Mouse (Mus musculus) kidney, postnatal 14 days (tissue): ENCODE data around the gene Dars.
"Not testable (repeated sequence)": the region's sequence is repeated elsewhere in the genome, so short reads cannot be mapped to it uniquely, and the experiment has no call there.

Experiments
- DNase-seq: peaks from one replicate; pipeline ENCODE4 v3.0.0; 2022; ENCODE audit warnings: mixed read lengths

Dars gene

DNA sequence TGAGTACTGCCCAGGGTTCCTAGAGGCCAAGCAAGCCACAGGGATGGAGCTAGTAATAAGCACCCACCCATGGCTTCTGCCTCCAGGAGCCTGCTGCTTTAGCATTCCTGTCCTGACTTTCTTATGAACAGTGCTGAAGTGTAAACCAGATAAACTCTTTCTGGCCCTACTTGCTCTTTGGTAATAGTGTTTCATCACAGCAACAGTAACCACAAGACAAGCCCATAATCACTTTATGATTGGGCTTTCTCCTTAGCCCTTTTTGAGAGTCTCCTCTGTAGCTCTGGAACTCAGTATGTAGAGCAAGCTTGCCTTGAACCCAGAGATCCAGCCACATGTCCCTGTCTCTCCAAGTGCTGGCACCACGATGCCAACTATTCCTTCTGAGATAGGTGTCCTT is 86.9 kb downstream of the Dars start:
- no peak for DNase-seq

DNA sequence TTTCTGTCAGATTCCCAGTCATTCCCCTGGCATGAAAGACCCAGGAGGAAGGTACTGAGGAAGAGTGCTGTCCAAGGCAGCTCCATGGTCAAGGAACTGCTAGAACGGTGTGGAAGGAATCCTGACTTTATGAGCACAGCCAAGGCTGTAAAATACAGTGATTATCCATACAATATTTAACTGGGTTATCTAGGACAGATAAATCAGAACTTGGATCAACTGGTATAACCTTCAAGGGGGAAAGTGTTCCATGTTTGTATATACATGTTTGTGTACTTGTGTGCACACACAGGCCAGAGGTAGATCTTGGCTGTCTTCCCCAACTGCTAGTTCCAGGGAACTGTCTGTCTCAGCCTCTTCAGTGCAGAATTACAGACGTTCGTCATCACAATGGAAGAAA is 89.0 kb downstream of the Dars start, which contains the start of gene Lct:
Gene Lct, minus strand, starts transcription at position 101 of the 400 bp plus-strand sequence.
- DNase-seq: no peak

DNA sequence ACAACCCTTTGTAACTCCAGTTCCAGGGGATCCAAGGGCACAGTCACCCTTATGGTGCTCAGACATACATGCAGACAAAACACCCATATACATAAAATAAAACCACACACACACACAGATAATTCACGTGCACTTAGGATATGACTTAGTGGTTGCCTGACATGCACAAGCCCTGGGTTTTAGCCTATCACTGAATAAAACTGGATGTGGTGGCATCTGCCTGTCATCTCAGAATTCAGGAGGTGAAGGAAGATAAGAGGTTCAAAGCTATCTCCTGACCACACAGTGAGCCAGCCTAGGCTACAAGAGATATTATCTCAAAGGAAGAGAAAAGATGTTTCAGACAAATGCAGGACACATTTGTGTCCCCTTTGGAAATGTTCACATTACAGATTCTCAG is 90.0 kb downstream of the Dars start:
- no peak for DNase-seq

DNA sequence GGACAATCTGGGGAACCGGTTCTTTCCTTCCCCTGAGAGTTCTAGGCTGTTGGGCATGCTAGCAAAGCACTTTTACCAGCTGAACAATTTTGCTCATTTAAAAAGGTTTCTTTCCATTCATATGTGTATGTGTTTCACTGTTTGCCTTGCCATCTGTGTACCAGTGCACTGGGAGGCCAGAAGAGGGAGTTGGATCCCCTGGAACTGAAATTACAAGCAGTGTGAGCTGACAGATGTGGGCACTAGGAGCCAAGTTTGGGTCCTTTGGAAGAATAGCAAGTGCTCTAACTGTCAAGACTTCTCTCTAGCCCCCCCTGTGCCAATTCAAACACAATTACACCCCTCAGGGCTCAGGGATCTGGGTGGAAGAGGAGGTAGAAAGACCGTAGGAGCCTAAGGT is 92.4 kb downstream of the Dars start:
- DNase-seq: no peak

DNA sequence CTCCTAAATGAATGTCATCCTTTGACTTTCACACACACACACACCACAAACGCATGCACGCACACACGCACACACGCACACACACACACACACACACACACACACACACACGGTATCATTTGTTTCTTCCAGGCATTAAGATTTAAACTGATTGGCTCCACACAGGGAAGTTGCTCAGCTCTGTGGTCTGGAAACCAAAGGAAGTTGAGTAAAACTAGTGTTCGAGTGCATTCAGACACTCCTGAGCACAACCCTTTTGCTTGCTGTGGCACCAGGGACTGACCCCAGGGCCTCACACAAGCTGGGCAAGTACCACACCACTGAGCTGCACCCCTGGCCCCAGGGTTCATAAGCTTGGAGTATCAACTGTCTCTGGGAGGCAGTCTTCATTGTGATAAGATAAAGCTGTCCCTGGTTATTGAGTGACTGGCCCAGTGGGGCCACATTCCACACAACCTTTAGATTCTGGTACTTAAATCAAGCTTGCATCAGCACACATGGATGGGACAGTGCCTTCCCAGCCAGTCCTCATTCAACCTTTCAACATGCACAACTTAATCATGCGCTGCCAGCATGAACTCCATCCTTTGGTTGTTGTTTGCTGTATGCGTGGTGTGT is 94.0 kb downstream of the Dars start:
- DNase-seq: no peak

DNA sequence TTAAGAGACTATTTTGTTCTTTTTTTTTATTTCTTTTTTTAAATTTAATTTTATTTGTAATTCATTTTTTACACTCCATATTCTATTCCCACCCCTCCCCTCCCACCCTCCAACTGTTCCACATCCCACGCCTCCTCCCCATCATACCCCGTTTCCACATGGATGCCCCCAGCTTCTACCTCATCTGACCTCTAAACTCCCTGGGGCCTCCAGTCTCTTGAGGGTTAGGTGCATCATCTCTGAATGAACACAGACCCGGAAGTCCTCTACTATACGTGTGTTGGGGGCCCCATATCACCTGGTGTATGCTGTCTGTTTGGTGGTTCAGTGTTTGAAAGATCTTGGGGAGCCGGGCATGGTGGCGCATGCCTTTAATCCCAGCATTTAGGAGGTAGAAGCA is 97.9 kb downstream of the Dars start:
- DNase-seq: not testable (repeated sequence)

DNA sequence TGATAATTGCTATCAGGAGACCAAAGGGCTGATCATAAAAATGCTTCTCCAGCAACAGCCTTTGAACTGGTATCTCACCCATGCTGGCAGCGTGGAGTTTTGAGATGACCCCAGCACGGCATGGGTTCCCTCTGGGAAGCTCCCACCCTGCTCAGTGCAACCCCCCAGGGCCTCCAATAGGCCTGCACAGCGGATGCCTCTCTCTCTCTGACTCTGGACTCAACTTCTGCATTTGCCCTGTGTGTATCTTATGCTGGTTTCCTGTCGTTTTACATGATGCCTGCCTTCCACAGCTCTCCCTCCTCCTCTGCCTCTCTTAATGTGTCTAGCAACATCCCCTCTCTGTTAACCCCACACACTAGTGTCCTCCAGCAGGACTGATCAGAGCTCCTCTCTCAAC is 102.5 kb downstream of the Dars start:
- no peak for DNase-seq
